Mouse (Mus musculus) brown adipose tissue, adult 24 weeks (tissue): ENCODE results near the gene Emc3. TPM values are rescaled to one million over a fixed set of nuclear protein-coding genes. Genes with fewer than 3 reads are reported as not detected.

Experiments used
- H3K27ac ChIP-seq: fragments of 200-500 bp; replicated peaks from 2 replicates; pipeline ENCODE4 v1.5.1; 2012; ENCODE audit warnings: low read depth, mild to moderate bottlenecking, low read length
- H3K4me1 ChIP-seq: fragments of 200-500 bp; 2 replicates; pipeline ENCODE4 v1.6.1; 2012; ENCODE audit warnings: low read length, mixed read lengths; ENCODE audit not compliant: control insufficient read depth, insufficient read depth, insufficient read length
- H3K4me3 ChIP-seq: fragments of 200-500 bp; 2 replicates; pipeline ENCODE4 v1.5.1; 2012; ENCODE audit warnings: low read depth, mild to moderate bottlenecking, low read length, moderate library complexity; ENCODE audit not compliant: insufficient read depth
- polyA plus RNA-seq: library from polyadenylated mRNA; stranded (reverse); fragments of >200 nt; gene quantifications from 2 replicates; pipeline ENCODE4 v1.2.4, GENCODE M21; 2012; ENCODE audit not compliant: missing spikeins, insufficient read depth, insufficient read length

Emc3 gene
- polyA plus RNA-seq, 1 experiment, result 77.4 TPM

GRCm38 (mm10) chr6:113508272-113508946 is 23.0 kb downstream of the Emc3 start:
- Histone ChIP-seq H3K27ac (no peak overlapping the region), H3K4me1 (peaks cover 6% of the 10 kb centered on the region; the same call in 1 of the 2 replicates), H3K4me3 (no peak overlapping the region)

GRCm38 (mm10) chr6:113507130-113507529 is 24.3 kb downstream of the Emc3 start:
- H3K4me1 ChIP-seq, result peaks cover 6% of the 10 kb centered on the region; the same call in 1 of the 2 replicates
- no peak overlapping the region for H3K4me3 ChIP-seq
- H3K27ac ChIP-seq, result no peak overlapping the region

GRCm38 (mm10) chr6:113505689-113506088 is 25.8 kb downstream of the Emc3 start:
- Histone ChIP-seq H3K4me3 (no peak overlapping the region), H3K27ac (no peak overlapping the region), H3K4me1 (peaks cover 6% of the 10 kb centered on the region; the same call in 1 of the 2 replicates)

GRCm38 (mm10) chr6:113502801-113503200 is 28.7 kb downstream of the Emc3 start:
- Histone ChIP-seq H3K4me1 (no peaks in the 10 kb centered on the region), H3K4me3 (no peak overlapping the region), H3K27ac (no peak overlapping the region)

- no peak within 1 kb of the TSS for H3K27ac ChIP-seq
- H3K4me1 ChIP-seq, result no peaks in the 10 kb centered on the region
- no peak within 1 kb of the TSS for H3K4me3 ChIP-seq
These were observed 29.9 kb downstream of the Emc3 start, which contains the start of gene Prrt3 for GRCm38 (mm10) chr6:113501388-113502084. Gene Prrt3, minus strand, starts transcription at chr6:113501931.

GRCm38 (mm10) chr6:113499346-113499745 is 32.1 kb downstream of the Emc3 start:
- H3K4me3 ChIP-seq, result no peak overlapping the region
- H3K27ac ChIP-seq, result no peak overlapping the region
- H3K4me1 ChIP-seq, result no peaks in the 10 kb centered on the region; the same call in 1 of the 2 replicates

- Histone ChIP-seq H3K4me3 (peak overlapping the region; percentile 69), H3K4me1 (no peaks in the 10 kb centered on the region; the same call in 1 of the 2 replicates), H3K27ac (no peak overlapping the region)
These were observed 36.3 kb downstream of the Emc3 start for GRCm38 (mm10) chr6:113495071-113495675.

- no peaks in the 10 kb centered on the region; the same call in 1 of the 2 replicates for H3K4me1 ChIP-seq
- peak overlapping the region; percentile 47; the same call in 1 of the 2 replicates for H3K27ac ChIP-seq
These were observed 37.1 kb downstream of the Emc3 start for GRCm38 (mm10) chr6:113494258-113494788.

GRCm38 (mm10) chr6:113492101-113492864 is 39.2 kb downstream of the Emc3 start:
- Histone ChIP-seq H3K27ac (no peak overlapping the region), H3K4me3 (no peak overlapping the region), H3K4me1 (peaks cover 5% of the 10 kb centered on the region)

More at GRCm38 (mm10) chr6:113494258-113494788, 37.1 kb downstream of the Emc3 start:
- H3K4me3 ChIP-seq, result peak overlapping the region; percentile 69

- H3K4me1 ChIP-seq, result peaks cover 8% of the 10 kb centered on the region; the same call in 1 of the 2 replicates
- H3K27ac ChIP-seq, result no peak overlapping the region
These were observed 42.0 kb downstream of the Emc3 start for GRCm38 (mm10) chr6:113489410-113489809.

GRCm38 (mm10) chr6:113487125-113487576 is 44.3 kb downstream of the Emc3 start:
- Histone ChIP-seq H3K4me1 (peaks cover 13% of the 10 kb centered on the region), H3K27ac (peak overlapping the region; percentile 70), H3K4me3 (no peak overlapping the region)

More at GRCm38 (mm10) chr6:113489410-113489809, 42.0 kb downstream of the Emc3 start:
- H3K4me3 ChIP-seq, result no peak overlapping the region

- Histone ChIP-seq H3K4me1 (peaks cover 18% of the 10 kb centered on the region), H3K4me3 (peak overlapping the region; percentile 65), H3K27ac (peak overlapping the region; percentile 78)
These were observed 47.7 kb downstream of the Emc3 start for GRCm38 (mm10) chr6:113483729-113484128.

- Histone ChIP-seq H3K27ac (peak within 1 kb of the TSS; percentile 78), H3K4me1 (peaks cover 18% of the 10 kb centered on the region), H3K4me3 (peak within 1 kb of the TSS; percentile 75)
These were observed 48.3 kb downstream of the Emc3 start, which contains the start of gene Creld1 for GRCm38 (mm10) chr6:113483100-113483615. Gene Creld1, plus strand, starts transcription at chr6:113483297.

- H3K4me1 ChIP-seq, result peaks cover 16% of the 10 kb centered on the region
- H3K27ac ChIP-seq, result peak overlapping the region; percentile 39
- peak overlapping the region; percentile 75 for H3K4me3 ChIP-seq
These were observed 48.9 kb downstream of the Emc3 start for GRCm38 (mm10) chr6:113482477-113483099.
